7 mouse cellular contexts compared by ENCODE assay signal in the genomic region with DNA sequence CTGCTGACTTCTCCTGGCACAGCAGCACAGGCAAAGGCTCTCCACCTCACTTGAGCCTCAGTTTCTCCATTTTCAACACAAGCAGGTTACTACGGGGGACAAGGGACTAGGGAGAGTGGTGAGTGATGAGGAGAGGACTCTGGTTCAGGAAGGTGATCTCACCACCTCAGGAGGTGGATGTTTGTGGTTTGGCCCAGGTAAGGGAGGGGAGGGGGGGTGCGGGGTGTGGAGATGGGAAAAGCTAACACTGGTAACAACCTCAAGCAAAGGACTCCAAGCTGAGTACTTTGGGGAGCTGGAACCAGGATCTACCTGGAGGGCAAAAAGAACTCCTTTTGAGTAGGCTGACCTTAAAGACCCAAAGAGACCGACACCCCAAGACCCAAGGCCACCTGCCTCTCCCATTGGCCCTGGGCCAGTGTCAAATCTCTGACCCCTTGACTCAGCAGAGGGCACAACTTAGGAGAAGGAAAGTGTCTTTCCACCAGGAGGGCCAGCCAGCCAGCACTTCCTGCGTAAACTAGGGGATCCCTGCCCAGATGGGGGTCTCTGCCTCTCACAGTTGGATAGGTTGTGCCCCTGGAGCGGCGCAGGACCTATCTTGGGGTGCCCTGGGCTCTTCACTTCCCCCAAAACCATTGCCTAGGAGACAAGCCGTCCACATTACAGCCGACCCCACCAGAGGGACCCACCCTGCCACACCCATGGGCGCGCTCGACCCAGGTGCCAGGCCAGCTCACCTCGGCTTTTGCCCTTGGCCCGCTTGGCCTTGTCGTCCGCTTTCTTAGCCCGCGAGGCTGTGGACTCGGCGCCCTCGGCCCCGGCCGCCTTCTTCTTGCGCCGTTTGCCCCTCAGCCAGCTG. TPM values are rescaled to one million over a fixed set of nuclear protein-coding genes. Genes with fewer than 3 reads are reported as not detected.
DNase-seq lines count a peak whose midpoint lies in the region; ATAC-seq and TF ChIP-seq lines count a peak whose summit lies in the region.

No protein-coding gene starts in this region.

- no peaks in the 10 kb centered on the region for H3K36me3 ChIP-seq in thymus, adult 2 months (ENCODE audit: control insufficient read depth, insufficient read depth, low read length)
- no peaks in the 10 kb centered on the region for H3K36me3 ChIP-seq in forebrain, embryonic 15.5 days
- no peaks in the 10 kb centered on the region for H3K36me3 ChIP-seq in limb, embryonic 14.5 days (ENCODE audit: control insufficient read depth, insufficient read depth, low read length)
- no peaks in the 10 kb centered on the region for H3K36me3 ChIP-seq in neural tube, embryonic 15.5 days

- no peak overlapping the region for H3K27ac ChIP-seq in thymus, adult 2 months (ENCODE audit: control insufficient read depth, insufficient read depth, low read length)
- H3K27ac ChIP-seq in forebrain, embryonic 15.5 days (replicated peaks) = no peak overlapping the region
- no peak overlapping the region for H3K27ac ChIP-seq in limb, embryonic 14.5 days (replicated peaks; ENCODE audit: low read depth, low read length)
- no peak overlapping the region for H3K27ac ChIP-seq in neural tube, embryonic 15.5 days (replicated peaks)

- DNase-seq in thymus, adult 2 months = no peak
- no peak for DNase-seq in thymus, adult 18-20 months
- DNase-seq in limb, embryonic 14.5 days (ENCODE audit: low spot score) = no peak
- DNase-seq in retina, postnatal 1 day = no peak
- DNase-seq in left cerebral cortex, postnatal 36 days (ENCODE audit: low spot score in 2 of 2) = no peak

- peaks cover 7% of the 10 kb centered on the region for H3K4me1 ChIP-seq in thymus, adult 2 months (replicated peaks; ENCODE audit: control insufficient read depth, insufficient read depth, low read length)
- H3K4me1 ChIP-seq in forebrain, embryonic 15.5 days = peaks cover 19% of the 10 kb centered on the region
- H3K4me1 ChIP-seq in limb, embryonic 14.5 days (ENCODE audit: control insufficient read depth, insufficient read depth, low read length) = peaks cover 18% of the 10 kb centered on the region
- peaks cover 31% of the 10 kb centered on the region for H3K4me1 ChIP-seq in neural tube, embryonic 15.5 days

- peak overlapping the region; percentile 86 for H3K4me2 ChIP-seq in forebrain, embryonic 15.5 days (replicated peaks)
- H3K4me2 ChIP-seq in limb, embryonic 14.5 days (replicated peaks; ENCODE audit: low read depth, low read length, severe bottlenecking) = peak overlapping the region; percentile 96
- peak overlapping the region; percentile 100 for H3K4me2 ChIP-seq in neural tube, embryonic 15.5 days

- ATAC-seq in forebrain, embryonic 15.5 days (replicated peaks) = no peak
- ATAC-seq in limb, embryonic 14.5 days (ENCODE audit: low FRiP score, low read depth) = no peak
- ATAC-seq in neural tube, embryonic 15.5 days (ENCODE audit: low FRiP score) = no peak

- no peak for TF ChIP-seq POLR2A in thymus, adult 2 months (IDR thresholded peaks at IDR 0.05; ENCODE audit: control insufficient read depth, extremely low read depth, insufficient read depth, low read length, poor library complexity)
- no peak for TF ChIP-seq POLR2A in limb, embryonic 14.5 days (IDR thresholded peaks at IDR 0.05; ENCODE audit: borderline replicate concordance, extremely low read depth, insufficient read depth, insufficient read length)

- peak overlapping the region; percentile 42 for H3K9ac ChIP-seq in forebrain, embryonic 15.5 days (replicated peaks)
- H3K9ac ChIP-seq in limb, embryonic 14.5 days (ENCODE audit: low read depth, low read length, severe bottlenecking) = peak overlapping the region; percentile 67
- peak overlapping the region; percentile 60 for H3K9ac ChIP-seq in neural tube, embryonic 15.5 days (replicated peaks)

- WGBS in thymus, adult 2 months = 18% methylated on average over 24 of the region's 24 CpGs
- WGBS in forebrain, embryonic 15.5 days = 13% methylated on average over 24 of the region's 24 CpGs
- WGBS in limb, embryonic 14.5 days = 10% methylated on average over 20 of the region's 24 CpGs
- 12% methylated on average over 24 of the region's 24 CpGs for WGBS in neural tube, embryonic 15.5 days

- intact Hi-C loops in left cerebral cortex, postnatal 36 days (cut with DNase I) = no loop called here

- no peaks in the 10 kb centered on the region for H3K9me3 ChIP-seq in forebrain, embryonic 15.5 days
- H3K9me3 ChIP-seq in limb, embryonic 14.5 days (ENCODE audit: control insufficient read depth, low read length) = no peaks in the 10 kb centered on the region
- H3K9me3 ChIP-seq in neural tube, embryonic 15.5 days (replicated peaks) = no peaks in the 10 kb centered on the region

- H3K4me3 ChIP-seq in thymus, adult 2 months (ENCODE audit: control insufficient read depth, insufficient read depth, low read length) = peak overlapping the region; percentile 14
- H3K4me3 ChIP-seq in forebrain, embryonic 15.5 days = peak overlapping the region; percentile 43
- peak overlapping the region; percentile 52 for H3K4me3 ChIP-seq in limb, embryonic 14.5 days (replicated peaks; ENCODE audit: low read length)
- peak overlapping the region; percentile 49 for H3K4me3 ChIP-seq in neural tube, embryonic 15.5 days (replicated peaks)

- TF ChIP-seq CTCF in thymus, adult 2 months (IDR thresholded peaks at IDR 0.05; ENCODE audit: borderline replicate concordance, control insufficient read depth, extremely low read depth, insufficient read depth, low read length, poor library complexity) = no peak

- H3K27me3 ChIP-seq in thymus, adult 2 months (ENCODE audit: control insufficient read depth, insufficient read depth, low read length) = peaks cover 3% of the 10 kb centered on the region
- H3K27me3 ChIP-seq in forebrain, embryonic 15.5 days = peaks cover 45% of the 10 kb centered on the region
- H3K27me3 ChIP-seq in limb, embryonic 14.5 days (ENCODE audit: control insufficient read depth, insufficient read depth, low read length) = peaks cover 13% of the 10 kb centered on the region; the same call in 1 of the 2 replicates
- peaks cover 61% of the 10 kb centered on the region for H3K27me3 ChIP-seq in neural tube, embryonic 15.5 days (replicated peaks)

RNA-seq across cellular contexts. Expression of a gene that starts 13.6 kb away (rescaled TPM):
- 18.7 and 19.5 TPM in 2 replicates for polyA plus RNA-seq in thymus, adult 2 months (2012; rRNA removed)
- polyA plus RNA-seq in forebrain, embryonic 15.5 days (2015; fragmentation: Nextera tagmentation; extraction: Ambion mirVana) = 4.1 and 4.5 TPM in 2 replicates
- 17.1 and 22.5 TPM in 2 replicates for polyA plus RNA-seq in limb, embryonic 14.5 days (2012; rRNA removed)
- 7.6 and 9.2 TPM in 2 replicates for polyA plus RNA-seq in limb, embryonic 14.5 days (2014; fragmentation: Nextera tagmentation; extraction: Ambion mirVana)
- polyA plus RNA-seq in neural tube, embryonic 15.5 days (2015; fragmentation: Nextera tagmentation; extraction: Ambion mirVana) = 6.0 and 6.9 TPM in 2 replicates
- 10 to 100 TPM; 19.7 to 27.1 TPM for total RNA-seq in left cerebral cortex, postnatal 36 days (2021)

RNA-seq across cellular contexts. Expression of a gene that starts 39.8 kb away (rescaled TPM):
- polyA plus RNA-seq in thymus, adult 2 months (2012; rRNA removed) = 0.50 and 0.88 TPM in 2 replicates
- polyA plus RNA-seq in forebrain, embryonic 15.5 days (2015; fragmentation: Nextera tagmentation; extraction: Ambion mirVana) = 0.13 and 0.36 TPM in 2 replicates
- polyA plus RNA-seq in limb, embryonic 14.5 days (2012; rRNA removed) = 3.9 and 5.3 TPM in 2 replicates
- polyA plus RNA-seq in limb, embryonic 14.5 days (2014; fragmentation: Nextera tagmentation; extraction: Ambion mirVana) = 4.6 and 6.1 TPM in 2 replicates
- 2.7 and 2.9 TPM in 2 replicates for polyA plus RNA-seq in neural tube, embryonic 15.5 days (2015; fragmentation: Nextera tagmentation; extraction: Ambion mirVana)
- 1 to 10 TPM; 1.3 to 2.1 TPM for total RNA-seq in left cerebral cortex, postnatal 36 days (2021)

RNA-seq across cellular contexts. Expression of a gene that starts 58.1 kb away (rescaled TPM):
- 17.6 and 19.6 TPM in 2 replicates for polyA plus RNA-seq in thymus, adult 2 months (2012; rRNA removed)
- 106 and 115 TPM in 2 replicates for polyA plus RNA-seq in forebrain, embryonic 15.5 days (2015; fragmentation: Nextera tagmentation; extraction: Ambion mirVana)
- 37.7 and 50.3 TPM in 2 replicates for polyA plus RNA-seq in limb, embryonic 14.5 days (2012; rRNA removed)
- polyA plus RNA-seq in limb, embryonic 14.5 days (2014; fragmentation: Nextera tagmentation; extraction: Ambion mirVana) = 78.7 and 79.5 TPM in 2 replicates
- polyA plus RNA-seq in neural tube, embryonic 15.5 days (2015; fragmentation: Nextera tagmentation; extraction: Ambion mirVana) = 109 and 111 TPM in 2 replicates
- total RNA-seq in left cerebral cortex, postnatal 36 days (2021) = 10 to 100 TPM; 89.6 to 93.2 TPM

RNA-seq across cellular contexts. Expression of a gene that starts 58.1 kb away (rescaled TPM):
- 45.3 and 58.7 TPM in 2 replicates for polyA plus RNA-seq in thymus, adult 2 months (2012; rRNA removed)
- 15.3 and 17.2 TPM in 2 replicates for polyA plus RNA-seq in forebrain, embryonic 15.5 days (2015; fragmentation: Nextera tagmentation; extraction: Ambion mirVana)
- polyA plus RNA-seq in limb, embryonic 14.5 days (2012; rRNA removed) = 59.9 and 67.7 TPM in 2 replicates
- 14.9 and 19.9 TPM in 2 replicates for polyA plus RNA-seq in limb, embryonic 14.5 days (2014; fragmentation: Nextera tagmentation; extraction: Ambion mirVana)
- 16.7 TPM in 2 replicates for polyA plus RNA-seq in neural tube, embryonic 15.5 days (2015; fragmentation: Nextera tagmentation; extraction: Ambion mirVana)
- total RNA-seq in left cerebral cortex, postnatal 36 days (2021) = 10 to 100 TPM; 33.9 to 36.0 TPM
